Mouse (Mus musculus) lung, adult 2 months (tissue): ENCODE data around the gene Scd2.

Source experiments
- CTCF ChIP-seq: fragments of 200-500 bp; IDR thresholded peaks from 2 replicates; pipeline ENCODE4 v1.5.1; 2011; ENCODE audit warnings: mild to moderate bottlenecking, low read length, control low read depth; ENCODE audit not compliant: insufficient read depth
- POLR2A ChIP-seq: fragments of 200-500 bp; IDR thresholded peaks from 2 replicates; pipeline ENCODE4 v1.6.1; 2011; ENCODE audit warnings: low read depth, mild to moderate bottlenecking, control low read depth, low read length, borderline replicate concordance; ENCODE audit errors: extremely low read depth

GRCm38 (mm10) chr19:44261774-44262173, 31.7 kb upstream of the Scd2 start:
- TF ChIP-seq CTCF (no peak), POLR2A (no peak)
